Mouse (Mus musculus): ENCODE measurements around the gene Icam5.

Gene Icam5

DNA sequence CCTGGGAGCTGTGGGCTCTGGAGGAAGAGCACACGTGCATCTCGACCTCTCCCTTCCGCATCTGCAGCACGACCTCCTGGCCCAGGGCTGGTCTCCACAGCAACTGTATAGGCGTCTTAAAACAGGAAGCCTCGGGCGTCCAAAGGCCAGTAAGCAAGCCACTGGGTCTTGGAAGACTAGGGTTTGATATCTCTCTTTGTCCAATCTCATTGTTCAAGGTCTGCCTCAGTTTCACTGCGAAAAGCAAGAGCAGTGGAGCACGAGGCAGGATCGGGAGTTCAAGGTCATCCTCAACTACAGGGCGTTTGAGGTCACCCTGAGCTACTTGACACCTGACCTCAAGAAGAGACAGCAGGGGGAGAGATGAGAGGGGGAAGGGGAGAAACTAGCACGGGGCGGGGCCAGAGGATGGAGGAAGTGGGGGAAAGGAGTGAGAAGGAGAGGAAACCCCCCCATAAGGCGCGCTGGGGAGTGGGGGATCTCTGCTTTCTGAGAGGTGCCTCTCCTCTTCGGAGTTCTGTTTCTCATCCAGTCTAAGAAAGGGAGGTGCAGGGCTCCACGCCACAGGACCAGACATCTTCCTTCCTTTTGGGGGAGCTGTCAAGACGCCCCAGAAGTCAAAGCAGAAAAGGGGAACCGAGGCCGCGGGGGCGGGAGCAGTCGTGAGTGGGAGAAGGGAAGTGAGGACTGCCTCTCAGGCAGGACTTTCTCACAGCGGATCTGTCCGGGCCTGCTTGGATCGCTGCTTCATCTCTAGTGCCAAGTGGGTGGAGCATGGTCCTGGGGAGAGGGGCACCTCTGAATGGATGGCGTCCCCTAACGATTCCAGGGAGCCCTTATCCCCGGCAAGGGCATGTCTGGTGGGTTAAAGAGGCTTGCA lies 16.9 kb upstream of the Icam5 start:
- DNase-seq (ENCODE audit: low spot score) = peak; percentile 61

DNA sequence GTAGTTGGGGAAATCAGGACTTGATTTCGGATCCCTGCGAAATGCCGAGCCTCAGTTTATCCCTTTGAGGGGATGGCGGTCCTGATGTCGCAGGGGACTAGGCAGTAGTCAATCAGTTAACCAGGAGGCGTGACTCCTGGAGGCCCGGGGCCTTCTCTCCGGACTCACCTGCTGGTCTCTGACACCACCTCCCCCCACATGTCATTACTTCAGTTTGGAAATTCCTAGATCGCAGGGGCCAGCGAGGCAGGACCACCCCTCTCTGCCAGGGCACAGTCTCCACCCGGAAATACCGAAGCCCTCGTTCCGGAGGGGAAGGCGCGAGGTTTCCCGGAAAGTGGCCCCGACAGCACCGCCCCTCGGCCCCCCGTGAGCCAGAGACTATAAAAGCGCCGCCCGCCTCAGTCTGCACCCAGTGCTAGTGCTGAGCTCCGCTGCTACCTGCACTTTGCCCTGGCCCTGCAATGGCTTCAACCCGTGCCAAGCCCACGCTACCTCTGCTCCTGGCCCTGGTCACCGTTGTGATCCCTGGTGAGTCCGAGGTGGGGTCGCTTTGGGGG lies 16.2 kb upstream of the Icam5 start, which contains the start of gene Icam1:
Icam1 (plus strand) TSS at position 415 of the 560 bp plus-strand sequence.
- peak; percentile 73 for DNase-seq (ENCODE audit: low spot score)

DNA sequence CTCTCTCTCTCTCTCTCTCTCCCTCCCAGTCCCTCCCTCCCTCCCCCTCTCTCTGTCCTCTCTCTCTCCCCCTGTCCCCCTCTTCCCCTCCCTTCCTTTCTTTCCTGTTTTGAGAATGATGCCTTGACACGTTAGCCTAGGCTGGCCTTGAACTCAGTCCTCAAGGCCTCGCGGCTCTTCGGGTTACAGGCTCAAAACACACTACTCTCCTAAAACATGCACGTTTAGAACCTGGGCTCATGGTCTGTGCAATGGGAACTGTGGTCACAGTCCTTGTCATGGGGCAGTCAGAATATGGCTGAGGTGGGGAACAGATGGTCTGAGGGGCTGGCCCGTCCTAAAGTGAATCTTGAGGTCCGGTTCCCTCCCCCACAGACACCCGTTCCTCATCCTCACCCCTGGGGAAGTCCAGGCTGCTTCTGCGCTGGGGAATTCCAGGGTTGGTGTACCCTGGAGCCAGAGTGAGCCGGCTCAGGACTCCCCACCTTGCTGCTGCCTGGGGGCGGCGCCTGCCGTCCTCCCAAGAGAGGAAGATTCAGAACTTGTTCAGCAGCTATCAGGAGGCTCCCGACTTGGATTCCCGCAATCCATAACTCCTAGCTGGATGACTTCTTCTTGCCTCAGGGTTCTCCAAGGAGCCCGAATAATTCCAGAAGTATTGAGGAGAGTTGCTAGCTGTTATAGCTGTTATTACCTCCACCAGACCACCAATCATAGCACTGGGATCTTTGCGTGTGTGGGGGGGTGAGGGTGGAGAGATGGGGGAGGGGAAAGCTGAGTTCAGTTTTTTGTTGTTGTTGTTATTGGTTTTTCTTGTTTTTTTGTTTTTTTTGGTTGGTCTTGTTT lies 15.3 kb upstream of the Icam5 start:
- no peak for DNase-seq (ENCODE audit: low spot score)

DNA sequence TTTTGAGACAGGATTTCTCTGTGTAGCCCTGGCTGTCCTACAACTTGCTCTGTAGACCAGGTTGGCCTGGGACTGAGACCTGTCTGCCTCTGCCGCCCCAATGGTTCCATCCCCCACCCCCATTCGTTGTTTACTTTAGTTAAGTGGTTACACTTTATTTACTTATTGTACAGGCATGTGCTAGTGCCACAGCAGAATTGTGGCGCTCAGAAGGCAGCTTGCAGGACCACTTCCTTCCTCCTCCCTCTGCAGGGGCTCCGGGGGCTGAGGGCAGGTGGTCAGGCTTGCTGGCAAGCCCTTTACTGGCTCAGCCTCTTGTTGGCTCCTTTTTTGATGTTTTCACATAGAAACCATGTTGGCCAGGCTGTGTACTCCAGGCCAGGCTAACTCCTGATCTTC lies 14.7 kb upstream of the Icam5 start:
- no peak for DNase-seq (ENCODE audit: low spot score)

DNA sequence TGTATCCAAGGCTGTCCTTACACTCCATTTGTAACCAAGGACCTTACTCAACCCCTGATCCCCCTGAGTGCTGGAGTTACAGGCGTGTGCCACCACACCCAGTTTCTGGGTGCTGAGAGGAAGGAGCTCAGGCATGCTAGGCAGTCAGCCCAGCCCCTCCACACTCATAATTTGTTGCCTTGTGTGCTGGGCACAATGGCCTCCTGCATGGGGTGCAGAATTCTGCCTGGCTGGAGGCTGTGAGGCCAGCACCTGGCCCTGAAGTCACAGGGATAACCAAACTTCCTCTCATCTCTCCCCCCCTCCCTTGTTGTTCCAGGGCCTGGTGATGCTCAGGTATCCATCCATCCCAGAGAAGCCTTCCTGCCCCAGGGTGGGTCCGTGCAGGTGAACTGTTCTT lies 13.3 kb upstream of the Icam5 start:
- no peak for DNase-seq (ENCODE audit: low spot score)

DNA sequence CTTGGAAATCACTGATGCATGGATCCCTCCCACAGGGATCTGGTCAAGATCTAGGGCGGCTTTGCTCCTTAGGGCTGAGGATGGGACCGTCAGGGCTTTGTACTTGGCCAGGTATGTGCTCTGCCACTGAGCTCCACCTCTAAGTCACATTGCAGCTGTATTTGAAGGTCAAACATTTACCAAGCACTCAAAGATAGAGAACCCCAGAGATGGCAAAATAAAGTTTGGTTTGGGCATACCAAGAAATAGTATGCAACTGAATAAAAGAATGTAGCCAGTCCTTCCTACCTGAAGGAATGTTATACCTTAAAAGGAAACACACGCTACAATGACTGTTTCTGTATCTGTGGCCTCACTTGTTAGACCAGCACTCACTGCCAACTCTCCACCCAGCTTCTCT lies 10.5 kb upstream of the Icam5 start:
- no peak for DNase-seq (ENCODE audit: low spot score)

DNA sequence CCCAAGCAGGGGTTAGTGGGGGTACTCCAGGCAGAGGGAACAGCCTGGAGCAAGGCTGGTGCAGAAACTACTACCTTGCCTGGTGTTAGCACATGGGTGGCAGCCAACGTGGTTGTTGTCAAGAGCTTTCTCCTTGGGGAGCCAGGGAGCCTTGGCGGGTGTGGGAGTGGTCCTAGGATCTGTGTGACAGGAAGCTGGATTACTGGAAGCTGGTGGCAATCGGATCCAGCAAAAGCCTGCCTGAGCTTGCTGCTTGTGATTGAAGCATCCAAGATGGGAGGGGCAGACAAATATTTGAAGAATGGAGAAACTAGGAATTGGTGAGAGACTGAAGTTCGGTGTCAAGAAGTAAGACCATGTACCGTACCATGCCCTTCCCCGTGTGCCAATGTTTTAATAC lies 9.6 kb upstream of the Icam5 start:
- DNase-seq (ENCODE audit: low spot score) = no peak

DNA sequence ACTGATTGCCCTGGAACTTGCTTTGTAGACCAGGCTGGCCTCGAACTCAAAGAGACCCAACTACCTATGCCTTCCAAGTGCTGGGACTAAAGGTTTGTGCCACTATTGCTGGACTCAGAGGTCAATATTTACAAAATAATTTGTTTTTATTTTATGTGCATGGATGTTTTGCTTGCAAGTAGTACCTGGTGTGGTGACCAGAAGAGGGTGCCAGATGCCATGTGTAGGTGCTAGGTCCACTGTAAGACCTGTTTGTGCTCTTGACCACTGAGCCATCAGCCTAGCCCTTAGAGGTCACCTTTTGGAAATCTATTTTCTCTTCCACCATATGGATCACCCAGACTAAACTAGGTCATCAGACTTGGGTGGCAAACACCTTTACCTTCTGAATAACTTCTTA lies 9.1 kb upstream of the Icam5 start:
- no peak for DNase-seq (ENCODE audit: low spot score)

DNA sequence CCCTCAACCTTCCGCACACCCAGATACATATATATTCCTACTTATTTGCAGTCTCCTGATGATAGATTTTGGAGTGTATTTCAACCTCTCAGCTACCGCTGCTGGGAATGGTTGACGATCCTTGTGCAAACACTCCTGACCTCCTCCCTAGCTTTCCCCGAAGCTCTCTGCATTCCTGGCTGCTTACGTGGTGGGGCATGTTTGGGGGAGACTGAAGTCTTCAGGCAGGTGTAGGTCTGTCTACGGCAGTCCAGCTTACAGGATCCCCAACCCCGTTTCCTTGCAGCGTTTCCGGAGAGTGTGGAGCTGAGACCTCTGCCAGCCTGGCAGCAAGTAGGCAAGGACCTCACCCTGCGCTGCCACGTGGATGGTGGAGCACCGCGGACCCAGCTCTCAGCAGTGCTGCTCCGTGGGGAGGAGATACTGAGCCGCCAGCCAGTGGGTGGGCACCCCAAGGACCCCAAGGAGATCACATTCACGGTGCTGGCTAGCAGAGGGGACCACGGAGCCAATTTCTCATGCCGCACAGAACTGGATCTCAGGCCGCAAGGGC lies 6.5 kb upstream of the Icam5 start:
- DNase-seq (ENCODE audit: low spot score) = no peak

DNA sequence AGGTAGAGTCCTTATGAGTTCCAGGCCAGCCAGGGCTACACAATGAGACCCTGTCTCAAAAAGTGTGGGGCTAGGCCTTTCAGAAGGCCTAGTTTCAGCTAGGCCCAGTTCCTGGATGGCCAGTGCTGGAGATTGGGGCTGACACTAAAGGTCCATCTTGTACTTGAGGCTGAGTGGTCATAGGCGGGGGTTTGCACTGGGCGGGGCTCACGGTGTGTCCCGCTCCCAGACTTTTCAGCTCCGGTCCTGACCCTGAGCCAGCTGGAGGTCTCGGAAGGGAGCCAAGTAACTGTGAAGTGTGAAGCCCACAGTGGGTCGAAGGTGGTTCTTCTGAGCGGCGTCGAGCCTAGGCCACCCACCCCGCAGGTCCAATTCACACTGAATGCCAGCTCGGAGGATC lies 5.0 kb upstream of the Icam5 start:
- no peak for DNase-seq (ENCODE audit: low spot score)

DNA sequence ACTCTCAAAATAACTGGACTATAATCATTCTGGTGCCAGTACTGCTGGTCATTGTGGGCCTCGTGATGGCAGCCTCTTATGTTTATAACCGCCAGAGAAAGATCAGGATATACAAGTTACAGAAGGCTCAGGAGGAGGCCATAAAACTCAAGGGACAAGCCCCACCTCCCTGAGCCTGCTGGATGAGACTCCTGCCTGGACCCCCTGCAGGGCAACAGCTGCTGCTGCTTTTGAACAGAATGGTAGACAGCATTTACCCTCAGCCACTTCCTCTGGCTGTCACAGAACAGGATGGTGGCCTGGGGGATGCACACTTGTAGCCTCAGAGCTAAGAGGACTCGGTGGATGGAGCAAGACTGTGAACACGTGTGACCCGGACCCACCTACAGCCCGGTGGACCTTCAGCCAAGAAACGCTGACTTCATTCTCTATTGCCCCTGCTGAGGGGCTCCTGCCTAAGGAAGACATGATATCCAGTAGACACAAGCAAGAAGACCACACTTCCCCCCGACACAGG lies 4.0 kb upstream of the Icam5 start:
- no peak for DNase-seq (ENCODE audit: low spot score)

DNA sequence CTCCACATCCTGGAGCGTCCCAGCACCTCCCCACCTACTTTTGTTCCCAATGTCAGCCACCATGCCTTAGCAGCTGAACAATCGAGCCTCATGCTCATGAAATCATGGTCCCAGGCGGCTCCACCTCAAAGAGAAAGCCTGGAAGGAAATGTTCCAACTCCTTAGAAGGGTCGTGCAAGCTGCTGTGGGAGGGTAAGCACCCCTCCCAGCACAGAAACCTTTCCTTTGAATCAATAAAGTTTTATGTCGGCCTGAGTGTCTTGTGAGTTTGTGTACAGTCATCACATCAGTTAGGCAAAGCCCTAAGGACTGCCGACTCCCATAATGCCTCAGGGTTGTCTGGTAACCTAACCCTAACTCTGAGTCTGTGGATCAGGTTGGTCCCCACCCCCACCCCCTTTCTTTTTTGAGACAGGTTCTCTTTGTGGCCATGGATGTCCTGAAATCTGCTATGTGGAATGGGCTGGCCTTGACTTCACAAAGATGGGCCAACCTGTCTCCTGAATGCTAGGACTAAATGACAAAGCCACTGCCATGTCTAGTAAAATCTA lies 3.2 kb upstream of the Icam5 start:
- DNase-seq (ENCODE audit: low spot score) = no peak

DNA sequence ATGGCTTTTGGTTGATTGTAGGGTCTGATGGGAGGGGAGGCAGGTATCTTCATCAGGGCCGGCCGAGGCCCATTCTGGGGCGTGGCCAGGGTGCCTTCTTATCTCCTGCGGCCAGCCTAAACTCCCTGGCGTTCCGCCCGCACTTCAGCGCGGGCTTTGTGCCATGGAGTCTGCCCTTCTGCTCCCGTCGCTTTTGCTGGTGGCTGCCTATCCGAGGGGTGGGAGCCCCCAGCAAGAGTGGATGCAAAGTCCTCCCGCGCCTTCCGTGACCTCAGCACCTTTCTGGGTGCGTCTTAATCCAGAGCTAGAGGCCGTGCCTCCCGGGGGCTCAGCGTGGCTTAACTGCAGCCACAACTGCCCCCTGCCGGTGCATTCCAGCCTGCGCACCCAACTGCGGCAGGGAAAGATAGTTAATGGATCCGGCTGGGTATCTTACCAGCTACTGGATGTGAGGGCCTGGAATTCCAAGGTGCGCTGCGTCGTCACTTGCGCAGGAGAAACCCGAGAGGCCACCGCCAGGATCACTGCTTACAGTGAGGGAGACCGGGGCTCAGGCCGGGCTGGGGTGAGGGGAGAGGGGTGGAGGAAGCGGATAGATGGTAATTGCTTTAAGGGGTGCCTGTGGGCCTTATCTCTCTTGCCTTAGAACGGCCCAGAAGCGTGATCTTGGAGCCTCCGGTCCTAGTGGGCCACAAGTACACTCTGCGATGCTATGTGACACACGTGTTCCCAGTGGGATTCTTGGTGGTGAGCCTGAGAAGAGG lies 2.4 kb upstream of the Icam5 start, which contains the start of gene Icam4:
Icam4 (plus strand) TSS at position 83 of the 764 bp plus-strand sequence.
- peak; percentile 79 for DNase-seq (ENCODE audit: low spot score)

DNA sequence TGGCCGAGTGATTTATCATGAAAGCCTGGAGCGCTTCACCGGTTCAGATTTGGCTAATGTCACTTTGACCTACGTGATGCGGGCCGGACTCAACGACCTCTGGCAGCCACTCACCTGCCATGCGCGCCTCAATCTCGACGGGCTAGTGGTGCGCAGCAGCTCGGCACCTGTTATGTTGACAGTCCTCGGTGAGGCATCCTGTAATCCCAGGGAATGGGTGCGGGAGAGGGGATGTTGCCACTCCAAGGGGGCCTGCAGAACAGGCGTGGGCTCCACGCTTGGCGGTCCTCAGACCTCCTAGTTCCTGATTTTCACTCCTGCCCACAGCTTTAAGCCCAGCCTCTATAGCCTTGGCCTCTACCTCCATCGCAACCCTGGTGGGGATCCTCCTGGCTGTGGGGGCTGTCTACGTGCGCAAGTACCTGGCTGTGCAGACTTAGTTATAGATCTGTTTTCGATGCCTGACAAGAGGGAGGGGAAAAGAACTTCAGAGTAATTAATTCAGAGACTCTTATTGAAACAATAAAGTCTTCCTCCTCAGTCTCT lies 1.7 kb upstream of the Icam5 start:
- DNase-seq (ENCODE audit: low spot score) = no peak

DNA sequence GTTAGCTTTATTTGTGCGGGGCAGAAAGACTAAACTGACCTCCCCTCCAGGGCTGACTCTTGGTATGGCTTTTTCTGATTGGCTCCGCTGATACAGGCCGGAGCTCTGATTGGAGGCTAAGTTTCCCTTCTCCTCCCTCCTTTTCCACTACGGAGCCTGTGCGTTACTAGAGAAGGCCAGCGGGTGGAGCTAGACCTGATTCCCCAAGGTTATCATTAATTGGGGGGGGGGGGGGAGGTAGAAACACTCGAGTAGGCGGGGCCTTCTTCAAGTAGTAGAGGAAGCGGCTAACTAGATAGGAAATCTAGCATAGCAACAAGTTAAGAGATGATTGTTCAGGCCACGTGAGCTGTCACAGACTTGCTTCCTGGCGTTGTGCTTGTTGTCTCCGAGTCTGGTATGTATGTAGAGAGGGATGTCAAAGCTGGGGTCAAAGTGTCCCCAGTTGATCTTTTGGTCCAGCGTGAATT lies 1.1 kb upstream of the Icam5 start:
- DNase-seq (ENCODE audit: low spot score) = peak; percentile 69

DNA sequence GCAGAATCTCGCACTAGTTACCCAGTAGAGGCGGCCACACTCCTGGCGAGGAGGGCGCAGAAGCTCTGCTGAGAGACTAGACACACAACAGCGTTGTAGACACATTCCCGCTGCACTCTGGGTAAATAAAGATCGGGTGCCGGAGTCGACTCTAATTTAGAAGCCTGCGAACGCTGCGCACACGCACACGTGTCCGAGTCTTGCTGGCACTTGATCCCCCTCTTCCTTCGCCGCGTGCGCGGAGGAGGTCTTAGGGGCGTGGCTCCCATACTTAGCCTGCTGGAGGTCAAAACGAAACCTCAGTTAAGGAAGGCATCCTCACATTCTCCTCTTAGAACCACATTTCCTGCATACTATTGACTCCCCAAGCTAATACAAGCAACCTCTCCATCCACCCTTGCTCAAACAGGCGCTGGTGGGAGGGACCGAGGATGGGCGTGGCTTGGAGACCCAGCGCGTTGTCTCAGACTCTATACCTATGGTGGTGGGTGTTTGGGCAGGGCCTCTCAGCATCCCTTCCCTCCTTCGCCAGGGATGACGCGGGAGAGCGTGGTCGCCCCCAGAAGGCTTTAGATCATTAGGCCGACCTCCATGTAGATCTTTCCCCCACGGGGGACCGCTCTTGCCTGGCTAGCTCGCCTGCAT lies 500 bp upstream of the Icam5 start:
- DNase-seq (ENCODE audit: low spot score) = peak; percentile 53

DNA sequence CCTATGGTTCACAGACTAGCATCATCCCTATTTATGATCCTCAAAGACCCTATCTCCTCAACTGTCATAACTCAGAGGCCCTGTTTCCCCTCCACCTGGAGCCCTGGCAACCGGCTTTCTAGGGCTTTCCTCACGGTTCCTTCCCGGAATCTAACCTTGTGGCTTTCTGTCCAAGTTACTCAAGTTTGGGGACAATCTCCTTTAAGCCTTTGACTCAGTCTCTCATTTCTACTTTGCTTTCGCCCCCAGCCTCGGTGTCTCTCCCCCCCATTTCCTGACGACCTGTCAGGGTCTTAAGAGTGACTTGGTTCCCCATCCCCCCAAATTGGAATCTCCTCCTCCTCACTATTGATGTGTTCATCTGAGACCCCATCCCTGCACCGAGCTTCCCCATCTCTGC lies 618 bp downstream of the Icam5 start:
- DNase-seq (ENCODE audit: low spot score) = no peak

DNA sequence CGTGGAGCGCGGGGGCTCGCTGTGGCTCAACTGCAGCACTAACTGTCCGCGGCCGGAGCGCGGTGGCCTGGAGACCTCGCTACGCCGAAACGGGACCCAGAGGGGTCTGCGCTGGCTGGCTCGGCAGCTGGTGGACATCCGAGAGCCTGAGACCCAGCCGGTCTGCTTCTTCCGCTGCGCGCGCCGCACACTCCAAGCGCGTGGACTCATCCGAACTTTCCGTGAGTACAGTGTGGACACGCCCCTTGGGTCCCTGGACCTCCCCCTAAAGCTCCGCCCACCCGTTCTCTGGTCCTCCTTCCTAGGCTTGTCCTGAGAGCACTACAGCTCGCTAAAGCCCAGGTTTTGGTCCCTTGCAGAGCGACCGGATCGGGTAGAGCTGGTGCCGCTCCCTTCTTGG lies 1.3 kb downstream of the Icam5 start:
- peak; percentile 82 for DNase-seq (ENCODE audit: low spot score)

DNA sequence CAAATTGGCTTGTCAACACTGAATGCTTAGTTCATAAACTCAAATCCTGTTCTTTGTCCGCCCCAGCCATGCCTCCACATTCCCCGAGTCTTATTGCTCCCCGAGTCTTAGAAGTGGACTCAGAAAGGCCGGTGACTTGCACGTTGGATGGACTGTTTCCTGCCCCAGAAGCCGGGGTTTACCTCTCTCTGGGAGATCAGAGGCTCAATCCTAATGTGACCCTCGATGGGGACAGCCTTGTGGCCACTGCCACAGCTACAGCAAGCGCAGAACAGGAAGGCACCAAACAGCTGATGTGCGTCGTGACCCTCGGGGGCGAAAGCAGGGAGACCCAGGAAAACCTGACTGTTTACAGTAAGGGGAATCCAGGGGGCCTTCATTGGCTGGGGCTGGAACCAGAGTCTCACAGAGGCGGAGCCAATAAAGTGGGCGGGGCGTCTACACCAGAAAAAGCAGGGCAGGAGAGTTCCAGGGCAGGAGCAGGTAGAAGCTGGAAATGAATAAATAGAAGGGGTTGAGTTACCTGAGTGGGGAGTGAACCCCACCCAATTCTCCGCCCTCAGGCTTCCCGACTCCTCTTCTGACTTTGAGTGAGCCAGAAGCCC lies 2.7 kb downstream of the Icam5 start:
- DNase-seq (ENCODE audit: low spot score) = no peak

DNA sequence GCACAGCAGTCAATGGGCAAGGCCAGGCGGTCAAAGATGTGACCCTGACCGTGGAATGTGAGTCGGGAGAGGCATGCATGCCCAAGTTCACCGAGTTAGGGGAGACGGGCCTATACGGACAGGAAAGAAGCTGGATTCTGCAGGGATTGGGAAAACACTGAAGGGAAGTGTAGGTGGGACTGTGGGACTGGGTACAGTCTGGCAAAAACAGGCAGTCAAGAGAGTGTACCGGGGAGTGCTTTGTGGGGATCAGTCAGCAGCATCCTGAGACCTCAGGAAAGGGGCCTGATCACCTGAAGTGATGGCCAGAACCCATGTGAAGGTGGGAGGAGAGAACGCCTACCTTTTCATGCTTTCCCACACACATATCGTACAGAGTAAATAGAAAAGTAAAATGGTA lies 3.7 kb downstream of the Icam5 start:
- DNase-seq (ENCODE audit: low spot score) = no peak
